Mouse (Mus musculus) kidney, adult 2 months (tissue): ENCODE measurements around the gene Dgat2.

ENCODE experiments used
- CTCF ChIP-seq: fragments of 200-500 bp; conservative IDR thresholded peaks from 2 replicates; pipeline ENCODE4 v1.5.1; 2011; ENCODE audit warnings: low read depth, mild to moderate bottlenecking, control low read depth, low read length, moderate library complexity, mixed read lengths; ENCODE audit not compliant: insufficient read depth, insufficient read length
- POLR2A ChIP-seq: fragments of 200-500 bp; IDR thresholded peaks from one replicate; pipeline ENCODE4 v1.6.1; 2011; ENCODE audit warnings: low read depth, low read length, control low read depth

GRCm38 (mm10) chr7:99193926-99194325, 11.4 kb upstream of the Dgat2 start:
- TF ChIP-seq POLR2A (no peak), CTCF (no peak)
